Mouse (Mus musculus) C2C12 (cell line): Measurements from ENCODE around the gene Plppr2.

ENCODE experiments used
- CEBPB ChIP-seq: IDR thresholded peaks from one replicate; pipeline ENCODE4 v1.6.1; 2011; ENCODE audit warnings: low read depth, mild to moderate bottlenecking, control low read depth, moderate library complexity
- CTCF ChIP-seq: IDR thresholded peaks from one replicate; pipeline ENCODE4 v1.5.1; 2011; ENCODE audit not compliant: control insufficient read depth, insufficient read depth, insufficient read length
- MAX ChIP-seq: IDR thresholded peaks from one replicate; pipeline ENCODE4 v1.6.1; 2011; ENCODE audit warnings: mild to moderate bottlenecking, control low read depth
- USF1 ChIP-seq: IDR thresholded peaks from one replicate; pipeline ENCODE4 v1.6.1; 2011; ENCODE audit warnings: low read depth, mild to moderate bottlenecking, control low read depth, moderate library complexity

DNA sequence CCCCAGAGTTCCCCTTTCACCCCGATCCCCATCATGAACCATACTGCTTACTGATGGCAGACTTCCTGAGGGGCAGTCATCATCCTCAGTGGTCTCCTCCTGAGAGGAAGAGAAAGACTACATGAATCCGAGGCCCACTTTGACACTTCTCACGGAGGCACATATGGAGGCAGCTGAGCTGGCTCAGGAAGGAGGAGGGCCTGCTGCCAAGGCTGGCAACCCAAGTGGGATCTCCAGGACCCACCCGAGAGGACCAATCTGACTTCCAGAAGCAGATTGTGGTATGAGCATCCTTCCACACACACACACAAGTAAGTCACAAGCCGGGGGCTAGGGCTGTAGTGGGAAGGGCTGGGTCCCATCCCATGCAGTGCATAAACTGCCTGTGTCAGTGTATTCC lies 40.5 kb downstream of the Plppr2 start:
- no peak for TF ChIP-seq CTCF
- no peak for TF ChIP-seq USF1
- no peak for TF ChIP-seq MAX
- TF ChIP-seq CEBPB: no peak
